Mouse (Mus musculus) mature B cell (primary cell): ENCODE data around the gene Clps.

Source experiments
- in situ Hi-C: fragments of 300-500 bp; cut with MboI; formaldehyde crosslinking; loops from 2 replicates; pipeline ENCODE4 v1.14.3; 2019

Clps gene

DNA sequence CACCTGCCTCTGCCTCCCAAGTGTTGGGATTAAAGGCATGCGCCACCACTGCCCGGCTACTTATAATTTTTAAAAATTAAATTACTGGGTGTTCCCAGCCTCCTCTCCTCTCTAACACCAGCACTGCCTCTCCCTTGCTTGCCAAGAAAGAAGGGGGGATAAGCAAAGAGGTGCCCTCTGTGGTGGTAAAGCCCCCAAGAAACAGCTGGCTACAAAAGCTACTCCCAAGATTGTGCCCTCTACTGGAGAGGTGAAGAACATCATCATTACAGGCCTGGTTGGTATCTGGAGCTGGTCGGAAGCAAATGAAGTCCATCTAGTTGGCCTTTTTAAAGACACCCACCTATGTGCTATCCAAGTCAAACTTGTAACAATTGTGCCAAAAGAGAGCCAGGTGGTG, 40.7 kb downstream of the Clps start:
- in situ Hi-C loops, result loop anchor here (5.0 kb wide), 1 partner anchor 38 kb away; no protein-coding TSS in a partner anchor

- in situ Hi-C loops, result no loop called here
Measured at GRCm38 (mm10) chr17:28518615-28519071, 41.9 kb downstream of the Clps start.

GRCm38 (mm10) chr17:28517956-28518614, 42.5 kb downstream of the Clps start:
- in situ Hi-C loops, result no loop called here

DNA sequence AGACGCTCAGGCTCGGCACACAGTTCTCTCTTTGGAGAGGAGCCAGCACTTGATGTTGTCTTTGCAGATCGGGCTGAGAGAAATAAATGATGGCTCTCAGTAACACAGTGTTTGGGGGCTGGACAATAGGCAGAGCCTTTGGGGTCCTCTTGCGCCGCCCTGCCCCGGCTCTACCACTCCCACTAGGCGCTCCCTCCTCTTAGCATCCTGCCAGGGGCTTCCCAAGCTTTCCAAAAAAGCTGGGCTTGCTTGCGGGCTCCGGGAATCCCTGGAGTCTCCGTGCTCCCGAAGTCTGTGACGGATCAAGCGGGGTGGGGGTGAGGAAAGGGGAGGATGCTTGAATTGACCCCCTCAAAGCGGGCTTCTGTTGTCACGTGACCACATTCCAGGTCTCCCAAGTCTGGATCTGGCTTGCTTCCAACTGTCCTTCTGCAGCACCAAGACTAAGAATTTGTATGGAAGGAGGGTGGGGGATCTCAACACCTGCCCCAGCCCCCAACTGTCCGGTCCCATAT, 43.1 kb downstream of the Clps start, which contains the start of gene Fkbp5:
Fkbp5 (minus strand) TSS at position 87 of the 515 bp plus-strand sequence.
- in situ Hi-C loops, result no loop called here

GRCm38 (mm10) chr17:28516881-28517280, 43.7 kb downstream of the Clps start:
- in situ Hi-C loops, result no loop called here

DNA sequence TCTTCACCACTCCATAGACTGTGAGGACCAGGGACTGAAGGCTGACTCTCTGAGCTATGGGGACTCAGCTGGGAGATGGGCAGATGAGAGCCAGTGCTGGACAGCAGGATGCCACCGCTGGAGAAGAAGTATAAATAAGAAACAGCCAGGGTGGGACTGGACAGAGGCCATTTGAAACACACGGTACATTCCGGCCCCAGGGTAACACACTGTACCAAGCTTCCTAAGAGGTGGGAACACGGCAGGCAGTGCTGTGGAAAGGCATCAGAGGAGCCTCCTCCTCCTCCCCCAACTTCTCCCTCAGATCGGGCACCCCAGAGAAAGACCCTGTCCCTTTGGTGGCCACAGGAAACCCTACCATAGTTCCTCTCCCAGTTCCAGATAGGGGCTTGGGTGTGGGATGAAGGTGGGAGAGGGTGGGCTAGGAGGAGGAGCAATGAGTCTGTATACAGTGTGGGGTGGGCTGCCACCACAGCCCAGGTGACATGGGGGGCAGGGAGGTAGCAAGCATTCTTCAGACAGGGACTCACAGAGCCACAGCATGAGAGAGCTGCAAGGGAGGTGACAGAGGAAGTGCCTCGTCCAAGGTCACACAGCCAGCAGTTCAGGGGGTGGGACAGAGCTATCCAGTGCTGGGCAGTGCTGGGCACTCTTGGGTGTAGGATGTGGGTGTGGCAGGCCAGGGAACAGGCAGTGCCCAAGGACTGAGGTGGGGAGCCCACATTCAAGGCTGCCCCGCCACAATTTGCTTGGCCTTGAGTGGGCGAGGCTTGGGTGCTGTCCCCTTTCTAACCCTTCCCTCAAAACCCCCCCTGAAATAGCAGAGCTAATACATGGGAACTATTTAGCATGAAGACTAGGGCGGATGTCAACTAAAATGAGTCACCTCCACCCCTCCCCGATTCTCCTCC, 44.9 kb downstream of the Clps start:
- in situ Hi-C loops, result no loop called here

GRCm38 (mm10) chr17:28514555-28514954, 46.0 kb downstream of the Clps start:
- in situ Hi-C loops, result no loop called here

DNA sequence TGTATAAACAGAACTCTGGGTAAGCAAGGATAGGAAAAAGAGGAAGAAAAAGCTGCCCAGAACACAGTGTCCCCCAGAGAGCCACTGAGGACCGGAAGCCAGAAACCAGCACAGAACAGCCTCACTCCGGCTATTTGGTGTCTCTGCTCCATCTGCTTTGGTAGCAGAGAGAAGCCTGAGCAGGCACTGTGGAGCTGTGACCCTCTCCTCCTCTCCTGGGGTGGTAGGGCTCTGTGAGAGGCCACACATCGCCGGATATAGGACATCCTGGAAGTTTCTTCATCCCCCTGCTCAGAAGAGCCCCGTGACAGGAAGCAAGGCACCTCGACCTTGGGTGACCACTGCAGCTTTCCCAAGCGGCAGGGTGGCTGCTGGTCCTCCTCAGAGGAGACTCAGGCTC, 46.7 kb downstream of the Clps start:
- in situ Hi-C loops, result no loop called here

DNA sequence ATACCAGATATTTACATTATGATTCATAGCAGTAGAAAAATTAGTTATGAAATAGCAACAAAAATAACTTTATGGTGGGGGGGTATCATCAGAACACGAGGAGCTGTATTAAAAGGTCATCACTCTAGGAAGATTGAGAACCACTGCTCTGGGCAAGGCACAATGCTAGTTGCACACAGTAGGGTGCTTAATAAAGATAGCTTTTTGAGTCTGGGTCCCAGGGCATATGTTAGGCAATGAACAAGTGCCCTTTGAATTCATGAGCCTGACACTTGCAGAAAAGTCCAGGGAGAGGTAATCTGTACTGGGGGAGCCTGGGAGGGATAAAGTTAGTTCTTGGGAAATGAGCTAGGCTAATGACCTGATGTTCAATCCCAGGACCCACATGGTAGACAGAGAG, 47.2 kb downstream of the Clps start:
- in situ Hi-C loops, result no loop called here

GRCm38 (mm10) chr17:28512696-28513095, 47.9 kb downstream of the Clps start:
- in situ Hi-C loops, result no loop called here

DNA sequence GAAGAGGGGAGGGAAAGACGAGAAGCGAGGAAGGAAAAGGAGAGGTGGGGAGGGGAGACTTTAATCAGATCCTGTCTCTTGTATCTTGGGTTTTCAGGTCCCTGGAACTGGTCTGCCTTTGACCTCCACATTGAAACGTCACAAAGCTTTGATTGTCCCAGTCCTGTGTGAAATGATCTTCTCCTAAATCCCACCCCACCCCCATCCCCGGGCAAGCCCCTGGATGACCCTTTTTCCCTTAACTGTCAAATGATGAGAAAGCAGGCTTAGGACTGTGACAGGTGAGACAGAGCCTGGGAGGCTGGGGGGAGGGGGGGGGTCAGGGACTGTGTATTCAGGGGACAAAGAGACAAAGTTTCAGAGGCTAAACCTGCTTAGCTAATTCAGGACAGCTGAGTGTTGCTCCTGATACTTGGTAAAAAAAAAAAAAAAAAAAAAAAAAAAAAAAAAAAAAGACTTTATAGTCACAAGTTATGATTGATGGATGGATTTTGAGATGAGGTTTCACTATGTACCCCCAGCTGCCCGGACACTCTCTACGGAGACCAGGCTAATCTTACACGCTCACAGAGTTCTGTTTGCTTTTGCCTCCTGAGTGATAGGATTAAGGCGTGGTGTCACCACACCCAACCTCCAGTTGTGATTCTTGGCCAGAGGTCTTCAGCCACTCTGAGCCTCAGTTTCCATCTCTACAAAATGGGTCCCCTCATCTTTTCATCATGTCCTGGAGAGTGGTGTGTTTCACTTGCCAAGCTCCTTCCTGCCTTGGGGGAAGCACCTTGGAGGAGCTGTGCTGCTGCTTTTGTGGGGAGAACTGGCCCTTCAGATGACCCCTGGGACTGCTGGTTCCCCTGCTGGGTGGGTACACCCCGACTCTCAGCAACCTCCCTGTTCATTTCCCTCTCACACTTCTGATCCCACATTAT, 48.7 kb downstream of the Clps start:
- in situ Hi-C loops, result no loop called here

GRCm38 (mm10) chr17:28510445-28511342, 49.9 kb downstream of the Clps start:
- in situ Hi-C loops, result no loop called here
